ENCODE assay signal across 23 mouse cellular contexts in genomic region chr7:129220948-129221347, GRCm38 (mm10). TPM values are rescaled to one million over a fixed set of nuclear protein-coding genes. Genes with fewer than 3 reads are reported as not detected.
DNase-seq lines count a peak whose midpoint lies in the region; ATAC-seq and TF ChIP-seq lines count a peak whose summit lies in the region.
"Had no signal": no experiment of that assay in that cellular context is flagged by ENCODE, and none has a peak within 500 bp of the region (broad histone marks: within the 10 kb centered on the region; RNA-seq: fewer than 3 reads in every experiment).

No protein-coding gene starts in this region.

- H3K9ac ChIP-seq in kidney, postnatal 0 days (ENCODE audit: low read depth, low read length): no peak overlapping the region
- H3K9ac ChIP-seq in kidney, embryonic 15.5 days: no peak overlapping the region
- H3K9ac ChIP-seq: embryonic facial prominence, embryonic 13.5 days; hindbrain, embryonic 12.5 days had no signal

- H3K4me2 ChIP-seq in kidney, postnatal 0 days (ENCODE audit: low read length): no peak overlapping the region
- no peak overlapping the region for H3K4me2 ChIP-seq in kidney, embryonic 15.5 days
- H3K4me2 ChIP-seq: embryonic facial prominence, embryonic 13.5 days; hindbrain, embryonic 12.5 days had no signal

- no peak for TF ChIP-seq CTCF in kidney, postnatal 0 days (IDR thresholded peaks at IDR 0.05; ENCODE audit: low read depth)

- H3K9me3 ChIP-seq in kidney, postnatal 0 days (replicated peaks; ENCODE audit: low read length): no peaks in the 10 kb centered on the region
- no peaks in the 10 kb centered on the region for H3K9me3 ChIP-seq in kidney, embryonic 15.5 days (replicated peaks)
- H3K9me3 ChIP-seq: embryonic facial prominence, embryonic 13.5 days; hindbrain, embryonic 12.5 days had no signal

- no peak for ATAC-seq in kidney, postnatal 0 days (replicated peaks; ENCODE audit: low FRiP score, low read depth)
- ATAC-seq in kidney, embryonic 15.5 days (replicated peaks; ENCODE audit: low FRiP score): no peak; the same call in 1 of the 2 replicates
- ATAC-seq: activated CD4-positive, CD25-positive, alpha-beta regulatory T cell, adult 4 months; forebrain, embryonic 14.5 days; hindbrain, embryonic 16.5 days; inflammation-experienced regulatory T-cells, adult 6 months had no signal

- 44% methylated on average over 9 of the region's 9 CpGs for WGBS in kidney, postnatal 0 days
- 47% methylated on average over 9 of the region's 9 CpGs for WGBS in kidney, embryonic 15.5 days

- H3K27ac ChIP-seq in kidney, postnatal 0 days: no peak overlapping the region
- H3K27ac ChIP-seq in kidney, embryonic 15.5 days: no peak overlapping the region
- H3K27ac ChIP-seq: embryonic facial prominence, embryonic 13.5 days; hindbrain, embryonic 12.5 days had no signal

- H3K27me3 ChIP-seq in kidney, postnatal 0 days (ENCODE audit: insufficient read depth, low read length): no peaks in the 10 kb centered on the region
- H3K27me3 ChIP-seq in kidney, embryonic 15.5 days: no peaks in the 10 kb centered on the region
- H3K27me3 ChIP-seq: embryonic facial prominence, embryonic 13.5 days; hindbrain, embryonic 12.5 days had no signal

- peak; percentile 48 to 61 for DNase-seq in cerebellum, postnatal 10 days
- no peak for DNase-seq in cerebellum, postnatal 25 days
- peak; percentile 59 for DNase-seq in heart, adult 11 months
- no peak for DNase-seq in heart, adult 18-20 months
- DNase-seq in kidney, postnatal 0 days (ENCODE audit: low spot score): peak; percentile 31
- peak; percentile 24 for DNase-seq in ZHBTc4 (ENCODE audit: low read depth, low spot score)
- DNase-seq: adrenal gland, postnatal 14 days; B cell, adult 2 months; cerebellum, adult 11-12 months; cerebellum, adult 9-11 months; gastrocnemius, postnatal 10 days; heart, postnatal 10 days; heart, postnatal 4 days had no signal

- H3K4me1 ChIP-seq in kidney, postnatal 0 days (replicated peaks; ENCODE audit: insufficient read depth, low read length): no peaks in the 10 kb centered on the region
- no peaks in the 10 kb centered on the region for H3K4me1 ChIP-seq in kidney, embryonic 15.5 days
- H3K4me1 ChIP-seq: embryonic facial prominence, embryonic 13.5 days had no signal

- no peak overlapping the region for H3K4me3 ChIP-seq in kidney, postnatal 0 days (replicated peaks; ENCODE audit: low read depth, low read length)
- no peak overlapping the region for H3K4me3 ChIP-seq in kidney, embryonic 15.5 days (replicated peaks)
- H3K4me3 ChIP-seq: embryonic facial prominence, embryonic 13.5 days; hindbrain, embryonic 12.5 days had no signal

- H3K36me3 ChIP-seq in kidney, postnatal 0 days (ENCODE audit: insufficient read depth, low read length): no peaks in the 10 kb centered on the region
- H3K36me3 ChIP-seq in kidney, embryonic 15.5 days: no peaks in the 10 kb centered on the region
- H3K36me3 ChIP-seq: embryonic facial prominence, embryonic 13.5 days; hindbrain, embryonic 12.5 days had no signal

RNA-seq across cellular contexts. Expression of gene Plpp4, which starts 35.9 kb away (rescaled TPM):
- total RNA-seq in heart, adult 18-20 months (2021): not detected
- polyA plus RNA-seq in kidney, postnatal 0 days (2015; fragmentation: Nextera tagmentation; extraction: Ambion mirVana): 2.1 and 2.4 TPM in 2 replicates
- 2.9 and 3.1 TPM in 2 replicates for polyA plus RNA-seq in kidney, embryonic 15.5 days (2015; fragmentation: Nextera tagmentation; extraction: Ambion mirVana)
- total RNA-seq: adrenal gland, adult 18-20 months; adrenal gland, postnatal 14 days; heart, adult 8-10 months; heart, postnatal 4 days; MEL had no signal
- polyA plus RNA-seq: activated CD4-positive, CD25-positive, alpha-beta regulatory T cell, adult 4 months; inflammation-experienced regulatory T-cells, adult 6 months had no signal

Comparison
In these comparisons a context has a peak if more than half of its experiments do, and no peak if none do; other contexts are left out.
1. DNase-seq: peak in cerebellum, postnatal 10 days (2 of 2), heart, adult 11 months (single experiment), kidney, postnatal 0 days (single experiment) and ZHBTc4 (single experiment); none in cerebellum, postnatal 25 days (0 of 2) and heart, adult 18-20 months (0 of 2).